Mouse (Mus musculus) spleen, postnatal 4 days (tissue): ENCODE results near the gene Klk1b1.
"Not testable (repeated sequence)": the region's sequence is repeated elsewhere in the genome, so short reads cannot be mapped to it uniquely, and the experiment has no call there.

Experiments used
- DNase-seq, 2 experiments: peaks; one replicate each; pipeline ENCODE4 v3.0.0; 2022; ENCODE audit warnings: low spot score in 2 of 2

The Klk1b1 gene

DNA sequence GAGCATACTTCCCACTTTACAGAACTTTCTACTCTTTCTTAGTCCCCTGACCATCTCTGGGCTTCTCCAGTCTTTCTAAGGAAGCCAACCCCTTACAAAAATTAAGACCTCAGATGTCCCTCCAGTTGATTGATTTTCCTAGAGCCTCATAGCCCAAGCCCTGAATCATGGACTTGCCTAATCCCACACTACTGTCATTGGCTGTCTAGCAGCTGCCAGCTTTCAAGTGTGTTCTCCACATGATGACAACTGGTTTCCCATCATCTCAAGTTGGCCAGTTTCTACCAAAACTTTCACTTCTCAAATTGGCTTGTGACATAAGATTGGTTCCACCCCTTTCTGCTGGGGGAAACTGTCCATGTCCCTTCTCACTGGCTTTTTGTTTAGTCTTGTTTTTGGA, 38.3 kb downstream of the Klk1b1 start:
- DNase-seq: no peak

DNA sequence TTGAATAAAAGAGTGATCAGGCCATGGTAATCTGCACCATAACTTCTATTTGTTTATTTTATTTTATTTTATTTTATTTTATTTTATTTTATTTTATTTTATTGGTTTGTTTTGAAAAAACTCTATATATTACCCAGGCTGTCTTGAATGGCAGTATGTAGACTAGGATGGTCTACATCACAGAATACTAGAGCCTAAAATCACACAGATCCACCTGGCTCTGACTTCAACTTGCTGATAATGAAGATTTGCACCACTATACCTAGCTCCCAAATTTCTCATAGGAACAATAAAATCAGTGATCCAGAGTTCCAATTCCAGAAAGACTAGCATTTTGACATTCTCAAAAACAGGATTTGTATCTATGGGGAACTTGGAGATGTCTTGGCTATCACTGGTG, 45.3 kb downstream of the Klk1b1 start, which contains the start of gene Klk1b26:
Gene Klk1b26, plus strand, starts transcription at position 301 of the 400 bp plus-strand sequence.
- DNase-seq: not testable (repeated sequence)

DNA sequence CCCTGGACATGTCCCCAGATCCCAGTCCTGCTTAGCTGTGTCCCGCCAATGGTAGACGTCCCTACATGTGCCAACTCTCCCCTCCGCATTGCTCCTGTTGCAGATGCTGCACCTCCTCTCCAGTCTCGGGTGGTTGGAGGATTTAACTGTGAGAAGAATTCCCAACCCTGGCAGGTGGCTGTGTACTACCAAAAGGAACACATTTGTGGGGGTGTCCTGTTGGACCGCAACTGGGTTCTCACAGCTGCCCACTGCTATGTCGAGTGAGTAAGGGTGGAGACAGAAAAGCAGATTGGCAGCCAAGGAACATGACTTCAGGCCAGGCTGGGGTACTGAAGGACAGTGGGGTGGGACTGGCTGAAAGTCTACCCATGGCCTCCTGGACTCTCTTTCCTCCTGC, 48.1 kb downstream of the Klk1b1 start:
- DNase-seq: not testable (repeated sequence)

DNA sequence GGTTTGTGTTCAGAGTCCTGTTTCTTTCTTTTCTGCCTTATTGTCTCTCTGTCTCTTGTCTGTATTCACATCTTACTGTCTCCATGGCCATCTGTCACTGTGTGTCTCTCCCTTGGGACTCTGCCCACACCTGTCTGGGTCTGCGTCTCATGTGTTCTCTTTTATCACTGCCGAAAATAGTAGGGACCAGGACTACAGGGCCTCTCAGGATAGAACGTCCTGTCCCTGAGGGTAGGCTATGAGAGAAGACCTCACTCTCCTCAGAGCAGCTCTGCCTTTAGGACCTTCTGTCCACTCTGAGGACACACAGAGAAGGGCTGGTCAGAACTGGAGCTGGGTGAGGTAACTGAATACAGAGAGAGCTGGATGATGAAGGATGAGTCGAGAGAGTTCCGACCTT, 48.5 kb downstream of the Klk1b1 start:
- DNase-seq: no peak
